7 mouse cellular contexts compared by ENCODE assay signal in the genomic region with DNA sequence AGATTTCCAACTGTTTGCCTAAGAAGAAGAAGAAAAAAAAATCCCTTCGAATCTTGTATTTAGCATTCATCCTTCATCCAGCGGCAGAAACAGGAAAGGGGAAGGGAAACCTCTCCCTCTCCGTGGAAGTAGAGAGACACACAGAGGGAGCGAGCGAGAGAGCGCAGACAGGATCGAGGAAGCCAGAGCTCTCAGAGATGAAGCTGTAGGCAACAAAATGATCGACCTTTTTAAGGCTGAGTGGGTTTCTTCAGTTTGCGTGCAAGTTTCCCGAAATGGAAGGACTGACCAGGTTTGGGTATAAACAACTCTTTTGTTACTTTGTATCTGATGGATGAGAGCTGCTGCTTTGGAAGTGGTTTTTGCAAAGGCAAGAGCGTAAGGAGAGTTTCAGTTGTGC.
A peak's percentile ranks its signal among the peaks of the same experiment; 100 is the strongest.
DNase-seq lines count a peak whose midpoint lies in the region; ATAC-seq and TF ChIP-seq lines count a peak whose summit lies in the region.

No protein-coding gene starts in this region.

- DNase-seq in lung, embryonic 14.5 days = peak; percentile 24
- no peak for DNase-seq in lung, postnatal 4 days
- peak; percentile 41 for DNase-seq in embryo, embryonic 11 days
- DNase-seq in layer of hippocampus, adult 2 months (ENCODE audit: low spot score in 2 of 2) = peak; percentile 60 to 67
- peak; percentile 70 for DNase-seq in right cerebral cortex, postnatal 10 days (ENCODE audit: low spot score in 2 of 2)
- DNase-seq in gastrocnemius, postnatal 4 days (ENCODE audit: low spot score in 2 of 2) = no peak

- H3K9me3 ChIP-seq in lung, embryonic 14.5 days (ENCODE audit: low read depth, low read length) = no peaks in the 10 kb centered on the region
- H3K9me3 ChIP-seq in liver, embryonic 12.5 days (replicated peaks) = 0 out of 2 replicates have a peak, but pooled peaks cover 2% of the 10 kb centered on the region

- WGBS in lung, embryonic 14.5 days = 25% methylated on average over 11 of the region's 11 CpGs
- WGBS in liver, embryonic 12.5 days (ENCODE audit: insufficient replicate concordance) = 42% methylated on average over 11 of the region's 11 CpGs

- H3K4me3 ChIP-seq in lung, embryonic 14.5 days (ENCODE audit: low read depth, low read length) = no peak overlapping the region
- H3K4me3 ChIP-seq in layer of hippocampus, adult 2 months = peak overlapping the region; percentile 75
- H3K4me3 ChIP-seq in liver, embryonic 12.5 days = no peak overlapping the region

- no peak overlapping the region for H3K9ac ChIP-seq in lung, embryonic 14.5 days
- H3K9ac ChIP-seq in liver, embryonic 12.5 days = no peak overlapping the region

- H3K27me3 ChIP-seq in lung, embryonic 14.5 days (ENCODE audit: insufficient read depth, low read length) = no peaks in the 10 kb centered on the region
- H3K27me3 ChIP-seq in liver, embryonic 12.5 days (replicated peaks) = no peaks in the 10 kb centered on the region

- no peak for TF ChIP-seq CTCF in lung, embryonic 14.5 days (IDR thresholded peaks at IDR 0.05; ENCODE audit: low read depth)
- TF ChIP-seq CTCF in layer of hippocampus, adult 2 months (conservative IDR thresholded peaks at IDR 0.05) = no peak

- H3K27ac ChIP-seq in lung, embryonic 14.5 days (ENCODE audit: low read depth) = no peak overlapping the region
- peak overlapping the region; percentile 99 for H3K27ac ChIP-seq in layer of hippocampus, adult 2 months
- H3K27ac ChIP-seq in liver, embryonic 12.5 days = no peak overlapping the region

- no peak for ATAC-seq in lung, embryonic 14.5 days (ENCODE audit: insufficient read depth)
- ATAC-seq in liver, embryonic 12.5 days = no peak

- peak overlapping the region; percentile 27 for H3K4me2 ChIP-seq in lung, embryonic 14.5 days
- no peak overlapping the region for H3K4me2 ChIP-seq in liver, embryonic 12.5 days

- H3K36me3 ChIP-seq in lung, embryonic 14.5 days (ENCODE audit: insufficient read depth) = no peaks in the 10 kb centered on the region
- H3K36me3 ChIP-seq in liver, embryonic 12.5 days = no peaks in the 10 kb centered on the region

- H3K4me1 ChIP-seq in lung, embryonic 14.5 days (ENCODE audit: insufficient read depth) = no peaks in the 10 kb centered on the region
- no peaks in the 10 kb centered on the region for H3K4me1 ChIP-seq in liver, embryonic 12.5 days

Comparison
In these comparisons a context has a peak if more than half of its experiments do, and no peak if none do; other contexts are left out.
1. DNase-seq: peak in lung, embryonic 14.5 days (single experiment), embryo, embryonic 11 days (single experiment), layer of hippocampus, adult 2 months (2 of 2) and right cerebral cortex, postnatal 10 days (2 of 2); none in lung, postnatal 4 days (0 of 2) and gastrocnemius, postnatal 4 days (0 of 2).